Mouse (Mus musculus): ENCODE data around the gene Zfp512. TPM values are rescaled to one million over a fixed set of nuclear protein-coding genes. Genes with fewer than 3 reads are reported as not detected.
"Not testable (repeated sequence)": the region's sequence is repeated elsewhere in the genome, so short reads cannot be mapped to it uniquely, and the experiment has no call there.

The Zfp512 gene
- polyA plus RNA-seq (2015; fragmentation: Nextera tagmentation; extraction: Ambion mirVana), result 55.2 and 62.2 TPM in 2 replicates

DNA sequence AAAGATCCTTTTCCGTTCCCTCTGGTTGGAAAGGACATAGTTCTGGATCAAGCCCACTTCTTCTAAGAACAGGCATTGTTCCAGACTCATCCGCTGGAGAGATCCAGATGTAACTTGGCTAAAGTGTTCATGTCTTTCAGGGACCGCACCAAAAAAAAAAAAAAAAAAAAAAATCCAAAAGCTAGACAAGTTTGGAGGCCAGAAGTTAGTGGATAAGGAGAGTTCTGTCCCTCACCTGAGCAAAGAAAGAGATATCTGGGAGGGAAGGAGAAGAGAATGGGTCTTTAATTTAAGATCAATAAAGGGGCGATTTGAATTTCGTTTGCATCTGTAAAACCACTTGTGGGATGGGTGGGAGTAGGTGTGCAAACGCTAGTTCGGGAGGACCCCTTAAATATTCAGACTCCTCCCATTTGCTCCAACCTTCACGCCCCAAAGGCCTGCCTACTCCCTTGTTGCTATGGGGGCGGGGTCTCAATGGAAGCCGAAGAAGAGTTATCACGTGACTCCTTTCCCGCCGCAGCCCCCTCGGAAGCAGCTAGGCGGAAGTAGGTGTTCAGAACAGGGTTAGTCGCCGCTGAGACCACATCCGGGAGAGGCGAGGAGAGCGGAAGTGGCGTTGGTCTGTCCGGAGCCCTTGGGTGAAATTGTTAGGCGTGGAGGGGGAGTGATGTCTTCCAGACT, at the start of gene Zfp512:
TSS of gene Zfp512 (plus strand) at position 554 of the 684 bp plus-strand sequence.
- Histone ChIP-seq H3K4me1 (ENCODE audit: insufficient read depth, low read length) (peaks cover 15% of the 10 kb centered on the region), H3K4me3 (ENCODE audit: low read length) (peak within 1 kb of the TSS; percentile 64), H3K36me3 (ENCODE audit: insufficient read depth, low read length) (no peaks in the 10 kb centered on the region), H3K9ac (replicated peaks; ENCODE audit: low read length) (peak within 1 kb of the TSS; percentile 70), H3K9me3 (ENCODE audit: low read length) (no peaks in the 10 kb centered on the region), H3K4me2 (replicated peaks; ENCODE audit: low read depth, low read length) (peak within 1 kb of the TSS; percentile 64), H3K27me3 (ENCODE audit: insufficient read depth, low read length) (no peaks in the 10 kb centered on the region), H3K27ac (ENCODE audit: low read length) (peak within 1 kb of the TSS; percentile 18; the same call in 1 of the 2 replicates)
- ATAC-seq (ENCODE audit: low FRiP score, low TSS enrichment), result peak; percentile 99
- 6% methylated on average over 23 of the region's 23 CpGs for WGBS

DNA sequence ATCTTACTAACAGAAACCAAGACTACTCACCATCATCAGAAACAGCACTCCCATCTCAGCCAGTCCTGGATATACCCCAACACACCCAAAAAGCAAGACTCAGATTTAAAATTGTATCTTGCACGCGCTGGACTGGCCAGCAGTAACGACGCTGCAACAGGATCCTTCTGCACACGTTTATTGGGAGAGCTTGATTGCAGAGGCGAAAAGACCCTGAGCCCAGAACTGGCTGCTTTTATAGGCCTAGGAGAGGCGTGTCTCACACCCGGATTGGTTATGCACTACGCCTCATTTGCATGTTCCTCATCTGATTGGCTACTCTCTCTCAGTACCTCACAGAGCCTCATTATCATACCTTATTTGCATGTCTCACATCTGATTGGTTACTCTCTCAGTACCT, 17.5 kb upstream of the Zfp512 start:
- not testable (repeated sequence) for H3K9ac ChIP-seq (replicated peaks; ENCODE audit: low read length); ATAC-seq (ENCODE audit: low FRiP score, low TSS enrichment); H3K27ac ChIP-seq (ENCODE audit: low read length); H3K4me1 ChIP-seq (ENCODE audit: insufficient read depth, low read length); H3K9me3 ChIP-seq (ENCODE audit: low read length); H3K4me3 ChIP-seq (ENCODE audit: low read length); H3K27me3 ChIP-seq (ENCODE audit: insufficient read depth, low read length); H3K36me3 ChIP-seq (ENCODE audit: insufficient read depth, low read length); H3K4me2 ChIP-seq (replicated peaks; ENCODE audit: low read depth, low read length)
- WGBS, result 92% methylated on average over 9 of the region's 9 CpGs

DNA sequence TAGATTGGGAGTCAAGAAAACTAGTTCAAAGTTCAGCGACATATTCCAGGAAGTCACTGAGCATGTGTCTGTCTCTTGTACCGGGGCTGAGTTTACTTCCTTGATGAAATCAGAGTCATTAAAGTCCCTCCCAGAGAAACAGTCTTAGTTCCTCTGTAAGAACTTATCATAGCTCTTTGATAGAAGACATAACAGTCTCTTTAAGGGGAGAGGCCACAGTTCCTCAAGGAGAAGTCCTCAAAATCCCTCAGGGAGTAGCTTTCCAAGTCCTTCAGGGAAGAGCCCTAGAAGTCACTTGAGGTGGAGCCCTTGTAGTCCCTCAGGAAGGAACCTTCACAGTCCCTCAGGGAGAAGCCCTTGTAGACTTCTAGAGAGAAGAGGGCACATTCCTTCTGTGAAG, 895 bp upstream of the Zfp512 start:
- Histone ChIP-seq H3K27me3 (ENCODE audit: insufficient read depth, low read length) (no peaks in the 10 kb centered on the region), H3K4me3 (ENCODE audit: low read length) (no peak overlapping the region), H3K4me1 (ENCODE audit: insufficient read depth, low read length) (peaks cover 15% of the 10 kb centered on the region), H3K27ac (ENCODE audit: low read length) (no peak overlapping the region), H3K4me2 (replicated peaks; ENCODE audit: low read depth, low read length) (no peak overlapping the region), H3K9ac (replicated peaks; ENCODE audit: low read length) (no peak overlapping the region), H3K36me3 (ENCODE audit: insufficient read depth, low read length) (no peaks in the 10 kb centered on the region), H3K9me3 (ENCODE audit: low read length) (no peaks in the 10 kb centered on the region)
- no peak for ATAC-seq (ENCODE audit: low FRiP score, low TSS enrichment)
- WGBS, result 86% methylated on average over 2 of the region's 2 CpGs

DNA sequence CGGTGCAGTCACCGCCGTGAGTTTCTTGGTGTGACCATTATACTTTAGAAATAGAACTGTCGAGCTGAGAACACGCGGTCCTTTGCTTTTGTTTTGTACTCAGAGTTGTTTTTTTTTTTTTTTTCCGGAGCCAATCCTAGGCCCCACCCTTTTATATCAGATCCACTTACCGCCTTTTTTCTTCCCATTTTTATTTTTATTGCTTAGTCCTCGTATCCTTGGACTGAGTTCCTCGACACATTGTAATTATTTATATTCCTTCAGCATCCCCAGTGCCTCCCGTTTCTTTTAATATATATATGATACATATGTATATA, 289 bp downstream of the Zfp512 start:
- Histone ChIP-seq H3K4me3 (ENCODE audit: low read length) (peak overlapping the region; percentile 64), H3K36me3 (ENCODE audit: insufficient read depth, low read length) (no peaks in the 10 kb centered on the region), H3K9me3 (ENCODE audit: low read length) (no peaks in the 10 kb centered on the region), H3K9ac (replicated peaks; ENCODE audit: low read length) (peak overlapping the region; percentile 63), H3K27ac (ENCODE audit: low read length) (peak overlapping the region; percentile 18; the same call in 1 of the 2 replicates), H3K27me3 (ENCODE audit: insufficient read depth, low read length) (no peaks in the 10 kb centered on the region), H3K4me1 (ENCODE audit: insufficient read depth, low read length) (peaks cover 15% of the 10 kb centered on the region), H3K4me2 (replicated peaks; ENCODE audit: low read depth, low read length) (peak overlapping the region; percentile 64)
- WGBS, result 1% methylated on average over 11 of the region's 11 CpGs
- no peak for ATAC-seq (ENCODE audit: low FRiP score, low TSS enrichment)

DNA sequence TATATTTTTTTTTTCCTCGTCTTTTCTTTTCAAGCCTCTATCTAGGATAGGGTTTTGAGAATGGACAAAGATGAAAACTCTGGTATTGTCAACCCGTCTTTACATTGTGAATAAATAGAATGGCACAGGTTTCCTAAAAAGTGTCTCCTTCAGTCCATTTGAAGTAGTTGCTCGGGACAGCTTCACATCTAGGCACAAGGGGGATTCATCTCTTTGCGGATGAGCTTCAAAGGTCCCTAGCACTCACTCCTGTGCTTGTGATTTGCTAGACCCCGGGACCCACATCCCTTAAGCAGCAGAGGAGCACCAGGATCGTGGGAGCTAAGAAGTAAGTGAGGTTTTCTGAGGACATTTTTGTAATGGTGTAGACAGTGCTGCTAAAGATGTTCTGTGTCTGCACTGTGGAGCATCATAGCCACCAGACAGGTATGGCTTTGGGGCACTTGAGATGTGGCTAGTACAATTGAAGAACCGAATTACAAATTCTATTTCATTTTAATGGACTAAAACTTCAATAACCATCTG, 717 bp downstream of the Zfp512 start:
- H3K4me1 ChIP-seq (ENCODE audit: insufficient read depth, low read length), result peaks cover 15% of the 10 kb centered on the region
- H3K27ac ChIP-seq (ENCODE audit: low read length), result no peak overlapping the region
- H3K4me2 ChIP-seq (replicated peaks; ENCODE audit: low read depth, low read length), result peak overlapping the region; percentile 64
- no peaks in the 10 kb centered on the region for H3K27me3 ChIP-seq (ENCODE audit: insufficient read depth, low read length)
- no peaks in the 10 kb centered on the region for H3K9me3 ChIP-seq (ENCODE audit: low read length)
- H3K36me3 ChIP-seq (ENCODE audit: insufficient read depth, low read length), result no peaks in the 10 kb centered on the region
- no peak for ATAC-seq (ENCODE audit: low FRiP score, low TSS enrichment)
- H3K4me3 ChIP-seq (ENCODE audit: low read length), result peak overlapping the region; percentile 64
- WGBS, result 10% methylated on average over 7 of the region's 7 CpGs
- peak overlapping the region; percentile 70 for H3K9ac ChIP-seq (replicated peaks; ENCODE audit: low read length)

DNA sequence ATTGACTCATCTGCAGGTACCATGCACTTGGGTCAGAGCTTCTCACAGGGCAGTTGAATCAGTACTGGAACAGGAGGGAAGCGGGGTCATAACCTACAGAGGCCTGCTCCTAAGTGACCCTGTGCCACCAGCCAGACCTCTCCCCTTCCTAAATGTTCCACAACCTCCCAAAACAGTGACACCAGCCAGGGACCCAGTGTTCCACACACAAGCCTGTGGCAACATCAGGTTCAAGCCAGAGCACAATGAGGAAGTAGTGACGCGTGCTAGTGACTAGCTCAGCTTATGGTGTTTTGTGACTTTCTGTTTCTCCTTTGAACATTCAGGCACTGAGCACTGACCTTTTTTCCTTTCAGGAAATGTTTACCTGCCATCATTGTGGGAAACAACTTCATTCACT, 15.6 kb downstream of the Zfp512 start:
- H3K9ac ChIP-seq (replicated peaks; ENCODE audit: low read length), result no peak overlapping the region
- H3K4me1 ChIP-seq (ENCODE audit: insufficient read depth, low read length), result no peaks in the 10 kb centered on the region
- H3K27me3 ChIP-seq (ENCODE audit: insufficient read depth, low read length), result no peaks in the 10 kb centered on the region
- H3K27ac ChIP-seq (ENCODE audit: low read length), result no peak overlapping the region
- no peak for ATAC-seq (ENCODE audit: low FRiP score, low TSS enrichment)
- no peak overlapping the region for H3K4me3 ChIP-seq (ENCODE audit: low read length)
- H3K4me2 ChIP-seq (replicated peaks; ENCODE audit: low read depth, low read length), result no peak overlapping the region
- 96% methylated on average over 3 of the region's 3 CpGs for whole genome bisulfite sequencing
- peaks cover 47% of the 10 kb centered on the region for H3K36me3 ChIP-seq (ENCODE audit: insufficient read depth, low read length)
- no peaks in the 10 kb centered on the region for H3K9me3 ChIP-seq (ENCODE audit: low read length)

DNA sequence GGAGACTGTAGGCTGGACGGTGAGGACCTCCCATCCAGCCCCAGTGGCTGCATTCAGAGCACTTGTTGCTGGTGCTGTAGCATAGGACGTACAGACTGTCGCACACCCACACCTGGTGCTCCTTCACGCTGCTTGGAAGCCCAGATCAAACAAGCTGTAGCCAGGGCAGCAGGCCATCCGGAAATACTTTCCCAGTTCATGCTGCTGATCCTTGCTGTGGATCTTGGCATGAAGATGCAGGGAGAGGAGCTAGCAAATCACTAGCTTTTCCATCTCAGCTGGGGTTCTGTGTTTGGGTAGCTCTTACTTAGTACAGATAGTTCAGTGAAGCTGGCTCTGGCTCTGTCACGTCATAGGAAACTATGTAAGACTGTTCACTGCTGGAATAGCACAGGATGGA, 17.5 kb downstream of the Zfp512 start:
- 94% methylated on average over 6 of the region's 6 CpGs for WGBS
- no peak overlapping the region for H3K4me2 ChIP-seq (replicated peaks; ENCODE audit: low read depth, low read length)

DNA sequence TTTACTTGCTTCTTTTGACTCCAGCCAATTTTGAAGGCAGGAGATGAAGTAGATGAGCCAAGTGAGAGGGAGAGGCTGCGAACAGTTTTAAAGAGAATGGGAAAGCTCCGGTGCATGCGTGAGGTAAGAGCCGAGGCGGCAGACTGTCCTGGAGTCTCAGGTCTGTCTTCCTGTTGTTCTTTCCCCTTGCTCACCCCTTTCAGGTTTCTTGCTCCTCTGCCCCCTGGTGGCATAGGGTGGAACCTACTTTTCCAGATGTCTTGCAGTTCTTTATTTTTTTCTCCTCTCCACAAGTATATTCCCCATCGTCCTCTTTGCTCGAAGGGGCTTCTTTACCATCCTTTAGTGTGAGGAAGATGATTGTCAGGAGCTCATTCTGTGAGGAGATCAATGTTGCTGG, 18.1 kb downstream of the Zfp512 start:
- Histone ChIP-seq H3K9me3 (ENCODE audit: low read length) (no peaks in the 10 kb centered on the region), H3K4me2 (replicated peaks; ENCODE audit: low read depth, low read length) (no peak overlapping the region), H3K4me3 (ENCODE audit: low read length) (no peak overlapping the region), H3K36me3 (ENCODE audit: insufficient read depth, low read length) (peaks cover 61% of the 10 kb centered on the region), H3K27me3 (ENCODE audit: insufficient read depth, low read length) (no peaks in the 10 kb centered on the region), H3K4me1 (ENCODE audit: insufficient read depth, low read length) (no peaks in the 10 kb centered on the region), H3K9ac (replicated peaks; ENCODE audit: low read length) (no peak overlapping the region), H3K27ac (ENCODE audit: low read length) (no peak overlapping the region)
- WGBS, result 73% methylated on average over 7 of the region's 7 CpGs
- ATAC-seq (ENCODE audit: low FRiP score, low TSS enrichment), result no peak

More for the DNA sequence above, 17.5 kb downstream of the Zfp512 start:
- Histone ChIP-seq H3K27me3 (ENCODE audit: insufficient read depth, low read length) (no peaks in the 10 kb centered on the region), H3K36me3 (ENCODE audit: insufficient read depth, low read length) (peaks cover 61% of the 10 kb centered on the region), H3K4me1 (ENCODE audit: insufficient read depth, low read length) (no peaks in the 10 kb centered on the region), H3K27ac (ENCODE audit: low read length) (no peak overlapping the region), H3K9ac (replicated peaks; ENCODE audit: low read length) (no peak overlapping the region), H3K4me3 (ENCODE audit: low read length) (no peak overlapping the region), H3K9me3 (ENCODE audit: low read length) (no peaks in the 10 kb centered on the region)
- no peak for ATAC-seq (ENCODE audit: low FRiP score, low TSS enrichment)

DNA sequence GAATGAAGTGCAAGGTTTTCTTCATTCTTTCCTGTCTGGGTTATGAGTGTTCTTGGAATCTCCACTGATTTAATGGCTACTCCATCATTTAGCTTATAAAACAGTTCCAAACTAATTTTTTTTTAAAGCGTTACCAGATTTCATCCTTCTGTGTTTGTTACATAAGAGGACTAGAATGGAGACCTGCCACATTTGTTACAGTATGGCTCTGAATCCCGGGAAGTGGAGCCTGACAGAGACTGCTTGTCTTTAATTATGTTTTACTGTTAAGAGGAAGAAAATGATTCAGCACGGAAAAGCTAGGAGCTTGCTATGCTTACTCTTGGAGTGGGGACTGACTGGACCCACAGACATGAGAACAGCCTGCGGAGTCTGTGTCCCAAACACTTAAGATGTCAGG, 28.3 kb downstream of the Zfp512 start:
- WGBS, result 95% methylated on average over 4 of the region's 4 CpGs
- ATAC-seq (ENCODE audit: low FRiP score, low TSS enrichment), result no peak
- peaks cover 57% of the 10 kb centered on the region for H3K36me3 ChIP-seq (ENCODE audit: insufficient read depth, low read length)
- no peaks in the 10 kb centered on the region for H3K4me1 ChIP-seq (ENCODE audit: insufficient read depth, low read length)
- H3K9me3 ChIP-seq (ENCODE audit: low read length), result no peaks in the 10 kb centered on the region
- no peak overlapping the region for H3K4me3 ChIP-seq (ENCODE audit: low read length)
- H3K4me2 ChIP-seq (replicated peaks; ENCODE audit: low read depth, low read length), result no peak overlapping the region
- no peak overlapping the region for H3K27ac ChIP-seq (ENCODE audit: low read length)
- H3K9ac ChIP-seq (replicated peaks; ENCODE audit: low read length), result no peak overlapping the region
- no peaks in the 10 kb centered on the region for H3K27me3 ChIP-seq (ENCODE audit: insufficient read depth, low read length)

DNA sequence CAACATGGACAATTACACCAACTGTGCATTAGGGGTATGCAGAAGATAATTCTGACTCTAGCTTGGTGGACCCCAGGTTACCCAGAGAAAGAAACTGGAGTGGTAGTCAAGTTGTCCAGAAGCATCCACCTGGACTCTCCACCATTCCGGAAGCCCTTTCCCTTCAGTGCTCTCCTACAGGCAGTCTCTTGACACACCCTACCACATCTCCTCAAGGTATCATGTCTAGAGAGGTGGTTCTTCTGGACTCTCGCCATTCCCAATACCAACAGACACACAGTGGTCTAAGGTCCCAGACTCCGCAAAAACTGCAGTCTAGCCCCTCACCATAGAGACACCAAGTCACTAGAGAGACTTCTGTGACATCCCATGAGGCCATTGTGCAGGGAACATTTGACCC, 33.2 kb downstream of the Zfp512 start, which contains the start of gene 4930548H24Rik:
TSS of gene 4930548H24Rik (plus strand) at position 301 of the 400 bp plus-strand sequence.
- 96% methylated on average over 3 of the region's 3 CpGs for WGBS
- no peaks in the 10 kb centered on the region for H3K4me1 ChIP-seq (ENCODE audit: insufficient read depth, low read length)
- peaks cover 22% of the 10 kb centered on the region for H3K36me3 ChIP-seq (ENCODE audit: insufficient read depth, low read length)
- no peak within 1 kb of the TSS for H3K4me2 ChIP-seq (replicated peaks; ENCODE audit: low read depth, low read length)
- H3K4me3 ChIP-seq (ENCODE audit: low read length), result no peak within 1 kb of the TSS
- no peak within 1 kb of the TSS for H3K9ac ChIP-seq (replicated peaks; ENCODE audit: low read length)
- H3K27ac ChIP-seq (ENCODE audit: low read length), result no peak within 1 kb of the TSS
- H3K27me3 ChIP-seq (ENCODE audit: insufficient read depth, low read length), result no peaks in the 10 kb centered on the region
- ATAC-seq (ENCODE audit: low FRiP score, low TSS enrichment), result no peak
- H3K9me3 ChIP-seq (ENCODE audit: low read length), result no peaks in the 10 kb centered on the region
